Mouse (Mus musculus): ENCODE results near the gene Iqcf5. TPM values are rescaled to one million over a fixed set of nuclear protein-coding genes. Genes with fewer than 3 reads are reported as not detected.
"Not testable (repeated sequence)": the region's sequence is repeated elsewhere in the genome, so short reads cannot be mapped to it uniquely, and the experiment has no call there.

Iqcf5 gene
- total RNA-seq, 2 experiments from 2014 or later = not detected

GRCm38 (mm10) chr9:106478101-106478500, 36.3 kb upstream of the Iqcf5 start:
- no peak for ATAC-seq (replicated peaks; ENCODE audit: low FRiP score, low TSS enrichment, poor library complexity, severe bottlenecking)

- no peak for ATAC-seq (replicated peaks; ENCODE audit: low FRiP score, low TSS enrichment, poor library complexity, severe bottlenecking)
These were observed 33.8 kb upstream of the Iqcf5 start for GRCm38 (mm10) chr9:106480541-106480940.

DNA sequence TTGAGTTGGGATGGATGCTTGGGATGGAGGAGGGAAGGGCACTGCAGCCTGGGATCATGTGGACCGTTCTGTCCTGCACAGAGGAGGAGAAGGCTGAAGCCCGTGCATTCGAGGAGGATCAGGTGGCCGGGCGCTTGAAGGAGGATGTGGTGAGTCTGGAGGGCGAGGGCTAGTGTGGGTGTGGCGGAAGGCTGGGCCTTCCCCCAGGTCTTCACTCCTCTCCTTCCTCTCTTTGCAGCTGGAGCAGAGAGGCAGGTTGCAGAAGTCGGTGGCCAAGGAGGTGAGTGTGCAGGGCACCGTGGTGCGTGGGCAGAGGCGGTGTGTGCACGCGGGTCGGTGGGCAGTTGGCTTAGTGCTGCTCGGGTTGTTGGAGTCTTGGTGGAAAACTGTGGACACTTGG, 33.3 kb upstream of the Iqcf5 start:
- no peak for ATAC-seq (replicated peaks; ENCODE audit: low FRiP score, low TSS enrichment, poor library complexity, severe bottlenecking)

- ATAC-seq (replicated peaks; ENCODE audit: low FRiP score, low TSS enrichment, poor library complexity, severe bottlenecking) = no peak
These were observed 32.7 kb upstream of the Iqcf5 start for GRCm38 (mm10) chr9:106481676-106482075.

- ATAC-seq (replicated peaks; ENCODE audit: low FRiP score, low TSS enrichment, poor library complexity, severe bottlenecking) = no peak
These were observed 31.7 kb upstream of the Iqcf5 start for GRCm38 (mm10) chr9:106482578-106483115.

DNA sequence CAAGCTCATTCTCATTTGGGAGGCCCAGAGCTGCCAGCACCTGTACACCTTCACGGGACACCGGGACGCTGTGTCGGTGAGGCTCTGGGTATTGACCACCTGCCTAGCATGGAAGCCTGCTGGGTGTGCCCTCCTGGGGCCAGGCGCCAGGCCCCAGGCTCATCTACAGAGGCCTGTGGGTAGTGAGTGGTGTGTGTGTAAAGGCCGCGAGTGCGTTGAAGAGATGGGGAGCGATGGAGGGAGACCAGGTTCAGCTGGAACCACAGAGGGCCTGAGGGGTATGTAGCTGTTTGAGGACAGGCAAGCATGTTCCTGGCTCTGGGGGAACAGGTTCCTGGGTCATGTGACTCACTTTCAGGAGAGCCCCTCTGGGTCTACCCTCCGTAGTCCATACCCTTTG, 31.2 kb upstream of the Iqcf5 start:
- no peak for ATAC-seq (replicated peaks; ENCODE audit: low FRiP score, low TSS enrichment, poor library complexity, severe bottlenecking)

DNA sequence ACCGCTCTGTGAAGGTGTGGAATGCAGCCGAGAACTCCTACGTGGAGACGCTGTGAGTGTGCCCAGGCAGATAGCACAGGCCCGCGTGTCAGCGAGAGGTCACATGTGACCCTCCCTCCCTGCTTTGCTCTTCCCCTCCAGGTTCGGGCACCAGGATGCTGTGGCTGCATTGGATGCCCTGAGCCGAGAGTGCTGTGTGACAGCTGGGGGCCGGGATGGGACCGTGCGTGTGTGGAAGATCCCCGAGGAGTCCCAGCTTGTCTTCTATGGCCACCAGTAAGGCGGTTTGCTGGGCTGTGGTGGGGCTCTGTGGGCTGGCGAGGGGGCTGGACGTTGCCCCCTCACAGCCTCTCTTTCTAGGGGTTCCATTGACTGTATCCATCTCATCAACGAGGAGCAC, 30.8 kb upstream of the Iqcf5 start:
- no peak for ATAC-seq (replicated peaks; ENCODE audit: low FRiP score, low TSS enrichment, poor library complexity, severe bottlenecking)

DNA sequence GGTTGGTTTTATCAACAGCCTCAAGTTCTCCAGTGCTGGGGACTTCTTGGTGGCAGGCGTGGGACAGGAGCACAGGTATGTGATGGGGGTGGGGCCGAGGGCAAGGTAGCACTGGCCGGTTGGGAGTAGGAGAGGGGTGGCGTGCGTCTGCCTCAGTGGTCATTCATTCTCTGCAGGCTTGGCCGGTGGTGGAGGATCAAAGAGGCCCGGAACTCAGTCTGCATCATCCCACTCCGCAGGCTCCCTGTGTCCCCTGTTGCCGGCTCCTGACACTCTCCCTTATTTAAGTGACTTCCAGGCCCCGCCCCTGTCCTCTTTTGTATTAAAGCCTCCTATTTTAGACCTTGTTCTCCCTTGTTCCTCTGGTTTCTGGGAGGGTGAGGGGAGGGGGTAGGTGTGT, 29.3 kb upstream of the Iqcf5 start:
- ATAC-seq (replicated peaks; ENCODE audit: low FRiP score, low TSS enrichment, poor library complexity, severe bottlenecking) = no peak

GRCm38 (mm10) chr9:106487602-106488001, 26.8 kb upstream of the Iqcf5 start:
- ATAC-seq (replicated peaks; ENCODE audit: low FRiP score, low TSS enrichment, poor library complexity, severe bottlenecking) = not testable (repeated sequence)

DNA sequence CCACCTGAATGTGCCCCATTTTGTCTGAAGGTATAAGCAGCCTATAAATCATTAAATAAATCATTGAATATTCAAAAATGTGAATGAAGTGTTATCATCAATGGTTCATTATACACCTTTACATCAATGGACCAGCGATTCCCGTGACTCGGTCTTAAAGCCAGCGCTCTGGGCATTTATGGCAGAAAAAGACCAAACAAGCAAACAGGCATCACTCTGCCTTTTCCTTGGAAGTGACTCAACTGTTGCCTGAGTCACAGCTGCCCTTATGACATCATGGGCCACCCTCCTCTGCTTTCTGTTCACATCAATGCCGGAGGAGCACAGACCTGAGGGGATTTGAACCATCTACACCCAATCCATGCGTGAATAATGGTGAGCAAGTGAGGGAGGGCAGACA, 14.7 kb upstream of the Iqcf5 start, which contains the start of gene Iqcf1:
Gene Iqcf1 (plus strand): TSS at position 301 of the 400 bp plus-strand sequence.
- ATAC-seq (replicated peaks; ENCODE audit: low FRiP score, low TSS enrichment, poor library complexity, severe bottlenecking) = no peak

GRCm38 (mm10) chr9:106501846-106502245, 12.5 kb upstream of the Iqcf5 start:
- no peak for ATAC-seq (replicated peaks; ENCODE audit: low FRiP score, low TSS enrichment, poor library complexity, severe bottlenecking)

- no peak for ATAC-seq (replicated peaks; ENCODE audit: low FRiP score, low TSS enrichment, poor library complexity, severe bottlenecking)
These were observed 10.1 kb upstream of the Iqcf5 start for GRCm38 (mm10) chr9:106504246-106504645.

GRCm38 (mm10) chr9:106509356-106509755, 5.0 kb upstream of the Iqcf5 start:
- ATAC-seq (replicated peaks; ENCODE audit: low FRiP score, low TSS enrichment, poor library complexity, severe bottlenecking) = no peak

DNA sequence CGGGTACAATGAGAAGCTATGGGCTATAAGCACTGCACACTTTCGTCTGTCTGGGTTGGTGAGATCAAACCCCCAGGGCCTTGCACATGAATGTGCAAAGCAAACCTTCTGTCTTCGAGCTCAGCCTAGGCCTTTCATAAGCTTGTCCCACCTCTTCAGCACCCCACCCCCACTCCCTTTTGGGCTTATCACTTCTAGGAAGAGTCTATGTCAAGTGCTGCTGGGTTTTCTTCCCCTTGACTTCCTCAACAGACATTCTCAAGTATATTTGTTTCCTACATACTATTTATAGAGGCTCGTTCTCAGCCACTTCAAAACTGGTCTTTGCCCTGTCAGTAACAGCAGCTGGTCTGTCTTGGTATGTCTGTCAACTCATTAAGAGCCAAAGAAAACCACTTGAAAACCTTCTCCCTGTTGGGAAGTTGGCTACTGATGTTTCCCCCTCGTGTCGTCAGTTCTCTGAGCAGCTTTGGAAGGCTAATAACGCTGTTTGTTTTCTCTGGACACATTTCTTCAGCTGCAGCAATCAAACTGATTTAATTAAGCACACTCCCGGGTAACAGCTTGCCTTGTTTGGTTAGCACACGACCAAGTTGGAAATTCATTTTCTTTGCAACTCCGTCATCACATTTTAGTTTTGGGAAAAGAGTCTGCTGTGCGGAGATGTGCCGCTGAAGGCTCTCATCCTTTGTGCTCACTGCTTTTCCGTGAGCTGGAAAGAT, 1.5 kb upstream of the Iqcf5 start:
- ATAC-seq (replicated peaks; ENCODE audit: low FRiP score, low TSS enrichment, poor library complexity, severe bottlenecking) = no peak

DNA sequence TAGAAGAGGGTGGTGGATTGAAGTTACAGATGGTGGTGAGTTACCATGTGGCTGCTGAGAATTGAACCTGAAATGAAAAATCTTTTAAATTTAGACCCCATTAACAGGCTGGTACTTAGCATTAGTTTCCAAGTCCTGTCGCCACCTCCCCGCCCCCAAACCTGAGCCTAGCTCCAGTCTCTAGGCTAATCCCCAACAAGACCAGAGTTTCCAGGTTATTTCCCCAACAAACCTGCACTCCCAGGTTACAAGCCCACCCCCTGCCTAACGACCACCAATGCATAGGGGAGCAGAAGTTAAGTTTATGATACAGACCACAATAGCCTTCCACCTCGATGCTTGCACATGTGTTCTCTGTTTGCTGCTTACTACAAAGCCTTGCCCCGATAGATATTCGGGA, 807 bp upstream of the Iqcf5 start:
- no peak for ATAC-seq (replicated peaks; ENCODE audit: low FRiP score, low TSS enrichment, poor library complexity, severe bottlenecking)

- no peak for ATAC-seq (replicated peaks; ENCODE audit: low FRiP score, low TSS enrichment, poor library complexity, severe bottlenecking)
These were observed 5.1 kb downstream of the Iqcf5 start for GRCm38 (mm10) chr9:106519433-106519832.

DNA sequence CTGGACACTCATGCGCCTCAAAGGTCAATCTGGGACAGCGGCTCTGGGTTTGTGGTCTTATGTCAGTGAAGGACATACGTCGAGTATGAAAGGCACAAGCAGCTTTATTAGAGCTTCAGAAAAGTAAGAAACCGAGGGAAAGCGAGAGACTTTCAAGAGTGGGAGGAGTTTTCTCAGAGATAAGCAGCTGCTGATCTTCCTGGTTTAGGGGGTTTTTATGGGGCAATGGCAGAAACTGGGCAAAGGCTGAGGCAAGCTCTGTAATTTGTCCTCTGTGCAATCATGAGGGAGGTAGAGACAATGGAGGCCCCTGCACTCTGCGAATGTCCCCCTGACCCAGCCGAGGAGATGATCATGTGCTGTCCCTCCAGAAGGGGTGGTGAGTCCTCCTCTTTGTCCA, 5.5 kb downstream of the Iqcf5 start:
- peak; percentile 18; the same call in 1 of the 2 replicates for ATAC-seq (replicated peaks; ENCODE audit: low FRiP score, low TSS enrichment, poor library complexity, severe bottlenecking)

GRCm38 (mm10) chr9:106531833-106532232, 17.5 kb downstream of the Iqcf5 start:
- ATAC-seq (replicated peaks; ENCODE audit: low FRiP score, low TSS enrichment, poor library complexity, severe bottlenecking) = peak; percentile 98

DNA sequence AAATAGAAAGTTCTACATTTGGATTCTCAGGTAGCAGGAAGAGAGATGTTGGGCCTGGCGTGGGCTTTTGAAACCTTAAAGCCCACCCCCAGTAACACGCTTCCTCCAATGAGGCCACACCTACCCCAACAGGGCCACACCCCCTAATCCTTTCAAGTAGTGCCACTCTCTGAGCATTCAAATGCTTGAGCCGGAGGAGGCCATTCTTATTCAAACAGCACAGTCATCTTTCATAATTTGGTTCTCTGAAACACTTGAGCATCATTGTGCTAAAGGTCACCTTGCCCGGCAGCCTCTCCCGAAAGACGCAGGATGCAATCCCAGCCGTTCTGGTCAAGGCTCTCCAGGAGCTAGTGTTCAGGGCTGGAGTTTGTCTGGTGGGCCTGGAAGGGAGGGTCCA, 19.9 kb downstream of the Iqcf5 start:
- no peak for ATAC-seq (replicated peaks; ENCODE audit: low FRiP score, low TSS enrichment, poor library complexity, severe bottlenecking)

DNA sequence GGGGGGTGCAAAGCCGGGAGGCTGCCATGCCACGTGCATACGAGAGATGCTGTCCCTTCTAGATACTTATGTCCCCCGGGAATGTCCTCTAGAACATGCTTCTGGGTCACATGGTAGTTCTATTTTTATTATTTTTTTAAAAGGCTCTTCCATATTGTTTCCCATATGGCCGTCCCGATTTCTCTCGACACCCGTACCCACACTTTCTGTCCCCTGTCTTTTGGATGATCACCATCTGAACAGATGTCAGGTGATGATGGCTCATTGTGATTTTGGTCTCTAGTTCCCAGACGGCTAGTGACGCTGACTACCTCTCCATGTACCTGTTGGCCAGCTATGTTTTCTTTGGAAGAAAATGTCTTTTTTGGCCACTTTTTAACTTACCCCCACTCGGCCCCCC, 20.6 kb downstream of the Iqcf5 start:
- no peak for ATAC-seq (replicated peaks; ENCODE audit: low FRiP score, low TSS enrichment, poor library complexity, severe bottlenecking)

DNA sequence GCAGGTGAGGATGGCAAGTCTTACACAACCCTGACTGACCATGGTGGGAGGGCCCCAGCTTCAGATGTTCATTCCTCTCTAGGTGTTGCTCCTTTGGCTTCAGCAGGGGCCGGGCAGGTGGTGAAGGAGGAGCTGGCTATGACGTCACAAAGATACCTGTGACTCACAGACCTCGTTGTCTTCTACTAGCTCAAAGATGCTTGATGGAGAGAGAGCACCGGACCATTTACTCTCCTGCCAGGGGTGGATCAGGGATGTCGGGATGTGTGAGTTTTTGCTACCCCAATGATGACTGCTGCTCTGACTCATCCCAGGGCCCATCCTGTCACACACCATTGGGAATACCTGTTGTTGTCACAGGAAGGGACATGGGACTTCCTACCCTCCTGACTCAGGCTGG, 47.2 kb downstream of the Iqcf5 start, which contains the start of gene Iqcf3:
Gene Iqcf3 (minus strand): TSS at position 101 of the 400 bp plus-strand sequence.
- ATAC-seq (replicated peaks; ENCODE audit: low FRiP score, low TSS enrichment, poor library complexity, severe bottlenecking) = no peak

All from megakaryocyte-erythroid progenitor cell, adult 5-6 weeks (primary cell).